Mouse (Mus musculus) kidney, postnatal 0 days (tissue): ENCODE data around the gene Gm2696. TPM values are rescaled to one million over a fixed set of nuclear protein-coding genes. Genes with fewer than 3 reads are reported as not detected.
A peak's percentile ranks its signal among the peaks of the same experiment; 100 is the strongest.

Experiments
- ATAC-seq: fragments of 200-750 bp; cut with Nextera tagmentation; replicated peaks from 2 replicates; pipeline ENCODE4 v1.8.0; 2017; ENCODE audit warnings: low read depth, moderate number of reproducible peaks, moderate TSS enrichment, moderate library complexity; ENCODE audit not compliant: low FRiP score
- DNase-seq: peaks from one replicate; pipeline ENCODE4 v3.0.0-alpha.2; 2016; ENCODE audit warnings: low spot score
- H3K27ac ChIP-seq: fragments of 300-500 bp; sonication (generic); 2 replicates; pipeline ENCODE4 v1.5.1; 2014; ENCODE audit warnings: mild to moderate bottlenecking
- H3K27me3 ChIP-seq: fragments of 300-500 bp; sonication (generic); 2 replicates; pipeline ENCODE4 v1.6.1; 2014; ENCODE audit warnings: low read length, mixed read lengths; ENCODE audit not compliant: insufficient read depth
- H3K36me3 ChIP-seq: fragments of 300-500 bp; sonication (generic); 2 replicates; pipeline ENCODE4 v1.6.1; 2014; ENCODE audit warnings: low read length, mixed read lengths; ENCODE audit not compliant: insufficient read depth
- H3K4me1 ChIP-seq: fragments of 300-500 bp; sonication (generic); replicated peaks from 2 replicates; pipeline ENCODE4 v1.6.1; 2014; ENCODE audit warnings: antibody characterized with exemption, low read length, mixed read lengths; ENCODE audit not compliant: insufficient read depth
- H3K4me2 ChIP-seq: fragments of 300-500 bp; sonication (generic); 2 replicates; pipeline ENCODE4 v1.6.1; 2014; ENCODE audit warnings: mild to moderate bottlenecking, low read length, moderate library complexity, mixed read lengths
- H3K4me3 ChIP-seq: fragments of 300-500 bp; sonication (generic); replicated peaks from 2 replicates; pipeline ENCODE4 v1.5.1; 2014; ENCODE audit warnings: low read depth, low read length
- H3K9ac ChIP-seq: fragments of 300-500 bp; sonication (generic); 2 replicates; pipeline ENCODE4 v1.6.1; 2014; ENCODE audit warnings: low read depth, low read length
- H3K9me3 ChIP-seq: fragments of 300-500 bp; sonication (generic); replicated peaks from 2 replicates; pipeline ENCODE4 v1.6.1; 2016; ENCODE audit warnings: low read length, inconsistent platforms, mixed read lengths
- CTCF ChIP-seq: IDR thresholded peaks from 2 replicates; pipeline ENCODE4 v1.5.1; 2016; ENCODE audit warnings: antibody characterized with exemption, low read depth, mild to moderate bottlenecking, moderate library complexity
- WGBS: fragments of 180-500 bp; shearing (Covaris S2); extraction: QIAGEN DNeasy Blood & Tissue Kit; methylation state at CpG from one replicate; pipeline ENCODE4 v1.1.7; 2014; 5-methylcytosine and 5-hydroxymethylcytosine counted together
- polyA plus RNA-seq: library from polyadenylated mRNA; unstranded; fragments of >200 nt; fragmentation: Nextera tagmentation; extraction: Ambion mirVana; gene quantifications from 2 replicates; pipeline ENCODE4 v1.2.1, GENCODE M21; 2015

The Gm2696 gene
- polyA plus RNA-seq, 1 experiment from 2014 or later: not detected

DNA sequence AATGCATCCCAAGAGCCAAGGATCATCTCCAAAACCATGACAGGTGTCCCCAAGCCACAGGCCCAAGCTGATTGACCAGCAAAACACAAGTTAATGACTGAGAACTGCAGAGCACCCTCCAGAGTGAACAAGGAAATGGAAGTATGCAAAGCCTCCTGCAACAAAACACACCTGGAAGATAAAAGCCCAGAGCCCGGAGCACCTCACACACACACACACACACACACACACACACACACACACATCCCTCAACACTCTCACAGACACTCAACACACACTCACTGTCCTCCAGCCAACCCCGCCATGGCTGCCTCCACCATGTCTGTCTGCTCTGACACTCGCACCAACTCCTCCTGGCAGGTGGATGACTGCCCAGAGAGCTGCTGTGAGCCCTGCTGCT, 32.0 kb downstream of the Gm2696 start, which contains the start of gene Gm36176:
Gm36176 (plus strand) TSS at position 301 of the 400 bp plus-strand sequence.
- no peaks in the 10 kb centered on the region for H3K36me3 ChIP-seq
- DNase-seq (no peak), ATAC-seq (no peak)
- 75% methylated on average over 3 of the region's 3 CpGs for WGBS
- 0 out of 2 replicates have a peak, but pooled peaks cover 5% of the 10 kb centered on the region for H3K9me3 ChIP-seq
- no peak for TF ChIP-seq CTCF
- H3K27me3 ChIP-seq: no peaks in the 10 kb centered on the region
- H3K4me1 ChIP-seq: no peaks in the 10 kb centered on the region
- no peak within 1 kb of the TSS for H3K4me3 ChIP-seq
- H3K27ac ChIP-seq: no peak within 1 kb of the TSS
- no peak within 1 kb of the TSS for H3K4me2 ChIP-seq
- H3K9ac ChIP-seq: no peak within 1 kb of the TSS

DNA sequence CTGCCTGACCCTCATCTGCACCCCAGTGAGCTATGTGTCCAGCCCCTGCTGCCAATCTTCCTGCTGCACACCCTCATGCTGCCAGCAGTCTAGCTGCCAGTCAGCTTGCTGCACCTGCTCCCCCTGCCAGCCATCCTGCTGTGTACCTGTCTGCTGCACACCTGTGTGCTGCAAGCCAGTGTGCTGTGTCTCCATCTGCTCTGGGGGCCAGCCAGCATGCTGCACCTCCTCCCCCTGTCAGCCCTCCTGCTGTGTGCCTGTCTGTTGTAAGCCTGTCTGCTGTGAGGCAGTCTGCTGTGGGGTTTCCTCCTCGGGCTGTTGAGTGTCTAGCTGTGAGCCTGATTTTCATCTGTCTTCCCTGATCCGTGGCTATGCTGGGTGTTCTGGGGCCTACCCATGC, 32.5 kb downstream of the Gm2696 start:
- DNase-seq (no peak), ATAC-seq (no peak)
- no peak for TF ChIP-seq CTCF
- no peaks in the 10 kb centered on the region for H3K27me3 ChIP-seq
- H3K4me2 ChIP-seq: no peak overlapping the region
- H3K36me3 ChIP-seq: no peaks in the 10 kb centered on the region
- H3K27ac ChIP-seq: no peak overlapping the region
- no peak overlapping the region for H3K4me3 ChIP-seq
- H3K9me3 ChIP-seq: 0 out of 2 replicates have a peak, but pooled peaks cover 5% of the 10 kb centered on the region
- no peak overlapping the region for H3K9ac ChIP-seq
- WGBS: 26% methylated on average over 2 of the region's 2 CpGs
- no peaks in the 10 kb centered on the region for H3K4me1 ChIP-seq

DNA sequence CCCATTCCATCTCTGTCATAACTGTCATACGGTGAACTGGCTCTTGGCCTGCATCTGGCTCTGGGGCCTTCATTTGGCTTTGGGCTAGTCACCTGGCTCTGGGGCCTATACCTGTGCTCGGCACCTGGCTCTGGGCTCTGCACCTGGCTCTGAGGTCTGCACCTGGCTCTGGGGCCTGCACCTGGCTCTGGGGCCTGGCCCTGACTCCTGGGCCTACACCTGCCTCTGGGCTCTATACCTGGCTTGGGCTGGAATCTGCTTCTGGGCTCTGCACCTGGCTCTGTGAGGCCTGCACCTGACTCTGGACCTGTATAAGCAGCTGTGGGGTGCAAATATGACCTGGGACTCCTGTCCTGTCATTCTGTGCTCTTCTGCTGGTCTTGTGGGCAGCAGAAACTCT, 33.1 kb downstream of the Gm2696 start:
- 0 out of 2 replicates have a peak, but pooled peaks cover 5% of the 10 kb centered on the region for H3K9me3 ChIP-seq
- H3K9ac ChIP-seq: no peak overlapping the region
- H3K36me3 ChIP-seq: no peaks in the 10 kb centered on the region
- WGBS: 80% methylated on average over 2 of the region's 2 CpGs
- no peak overlapping the region for H3K27ac ChIP-seq
- no peak overlapping the region for H3K4me3 ChIP-seq
- TF ChIP-seq CTCF: no peak
- ATAC-seq (no peak), DNase-seq (no peak)
- no peaks in the 10 kb centered on the region for H3K27me3 ChIP-seq
- no peaks in the 10 kb centered on the region for H3K4me1 ChIP-seq
- no peak overlapping the region for H3K4me2 ChIP-seq

DNA sequence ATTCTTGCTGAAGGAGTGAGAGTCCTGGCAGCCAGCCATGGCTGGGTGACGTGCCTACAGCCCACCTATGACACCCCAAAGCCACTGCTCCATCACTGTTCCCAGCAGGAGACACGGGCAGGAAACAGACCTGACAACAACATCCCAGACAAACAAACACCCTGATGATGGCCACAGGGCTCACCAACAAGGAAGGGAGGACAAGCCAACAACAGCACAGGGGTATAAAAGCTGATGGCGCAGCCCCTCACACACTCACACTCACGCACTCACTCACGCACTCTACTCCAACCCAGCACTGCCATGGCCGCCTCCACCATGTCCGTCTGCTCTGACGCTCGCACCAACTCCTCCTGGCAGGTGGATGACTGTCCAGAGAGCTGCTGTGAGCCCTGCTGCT, 38.1 kb downstream of the Gm2696 start, which contains the start of gene Gm10318:
Gm10318 (plus strand) TSS at position 301 of the 400 bp plus-strand sequence.
- 66% methylated on average over 9 of the region's 9 CpGs for WGBS

DNA sequence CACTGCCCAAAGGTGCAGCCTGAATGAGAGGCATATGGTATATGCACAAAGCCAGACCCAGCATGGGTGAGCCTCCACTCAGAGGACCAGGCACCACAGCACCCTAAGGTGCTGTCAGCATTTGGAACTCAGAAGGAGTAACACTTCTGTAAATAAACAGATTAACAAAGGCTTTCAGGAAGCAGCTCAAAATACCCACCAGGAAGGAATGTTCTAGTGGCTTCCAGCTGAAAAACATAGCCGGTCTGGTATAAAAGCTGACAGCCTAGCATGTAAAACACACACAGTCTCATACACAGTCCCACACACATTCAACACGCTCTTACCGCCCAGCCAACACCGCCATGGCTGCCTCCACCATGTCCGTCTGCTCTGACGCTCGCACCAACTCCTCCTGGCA, 47.2 kb downstream of the Gm2696 start, which contains the start of gene Gm3285:
Gm3285 (plus strand) TSS at position 301 of the 400 bp plus-strand sequence.
- H3K36me3 ChIP-seq: no peaks in the 10 kb centered on the region
- no peak within 1 kb of the TSS for H3K9ac ChIP-seq
- no peaks in the 10 kb centered on the region for H3K9me3 ChIP-seq
- no peaks in the 10 kb centered on the region for H3K27me3 ChIP-seq
- no peak within 1 kb of the TSS for H3K4me3 ChIP-seq
- ATAC-seq: no peak
- 53% methylated on average over 7 of the region's 7 CpGs for WGBS
- TF ChIP-seq CTCF: no peak
- no peaks in the 10 kb centered on the region for H3K4me1 ChIP-seq
- H3K4me2 ChIP-seq: no peak within 1 kb of the TSS
- no peak for DNase-seq
- H3K27ac ChIP-seq: no peak within 1 kb of the TSS

More for the DNA sequence above, 38.1 kb downstream of the Gm2696 start, which contains the start of gene Gm10318:
- H3K27ac ChIP-seq: no peak within 1 kb of the TSS
- no peaks in the 10 kb centered on the region for H3K9me3 ChIP-seq
- H3K4me2 ChIP-seq: no peak within 1 kb of the TSS
- no peaks in the 10 kb centered on the region for H3K27me3 ChIP-seq
- H3K4me1 ChIP-seq: no peaks in the 10 kb centered on the region
- no peaks in the 10 kb centered on the region for H3K36me3 ChIP-seq
- no peak within 1 kb of the TSS for H3K9ac ChIP-seq
- DNase-seq (no peak), ATAC-seq (no peak)
- TF ChIP-seq CTCF: no peak
- no peak within 1 kb of the TSS for H3K4me3 ChIP-seq

DNA sequence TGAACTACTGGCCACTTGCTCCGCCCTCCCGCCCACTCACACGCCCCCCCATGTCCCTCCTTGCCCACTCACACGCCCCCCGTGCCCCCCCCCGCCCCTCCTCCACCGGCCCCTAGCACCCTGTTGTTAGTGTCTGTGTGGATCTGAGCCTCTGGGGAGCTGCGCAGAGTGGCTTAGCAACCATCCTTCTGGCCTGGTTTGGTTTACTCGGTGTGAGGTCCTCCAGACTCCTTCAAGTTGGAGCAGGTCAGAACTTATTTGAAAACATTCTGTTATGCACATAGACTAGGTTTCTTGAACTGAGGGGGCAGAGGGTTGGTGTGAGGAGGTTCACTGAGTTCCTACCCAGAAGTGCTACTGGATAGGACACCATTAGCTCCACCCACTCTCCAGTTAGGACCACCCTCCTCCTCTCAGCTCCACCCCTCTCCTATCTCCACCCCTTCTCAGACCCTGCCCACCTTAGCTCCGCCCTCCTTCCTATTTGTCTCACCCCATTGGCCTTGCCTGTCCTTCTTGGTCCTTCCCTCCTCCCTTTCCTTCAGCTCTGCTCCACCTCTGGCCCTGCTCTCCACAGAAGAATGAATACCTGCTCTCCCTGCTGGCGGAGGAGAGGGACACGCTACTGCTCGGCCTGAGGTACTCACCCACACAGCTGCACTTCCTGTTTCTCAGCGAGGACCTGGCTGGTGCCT, 49.7 kb downstream of the Gm2696 start:
- peak; percentile 91 for DNase-seq
- H3K4me3 ChIP-seq: no peak overlapping the region

More for the DNA sequence above, 49.7 kb downstream of the Gm2696 start:
- Histone ChIP-seq H3K36me3 (no peaks in the 10 kb centered on the region), H3K4me1 (no peaks in the 10 kb centered on the region), H3K9ac (0 out of 2 replicates have a peak overlapping the region, but pooled peaks have one; percentile 27), H3K27me3 (no peaks in the 10 kb centered on the region), H3K9me3 (no peaks in the 10 kb centered on the region), H3K27ac (no peak overlapping the region), H3K4me2 (peak overlapping the region; percentile 45)
- WGBS: 30% methylated on average over 14 of the region's 14 CpGs
- peak; percentile 45 for TF ChIP-seq CTCF
- ATAC-seq: peak; percentile 94
